Mouse (Mus musculus) cerebellum, adult 2 months (tissue): ENCODE results near the gene E430018J23Rik.
A peak's percentile ranks its signal among the peaks of the same experiment; 100 is the strongest.
"Not testable (repeated sequence)": the region's sequence is repeated elsewhere in the genome, so short reads cannot be mapped to it uniquely, and the experiment has no call there.

Experiments
- CTCF ChIP-seq: fragments of 200-500 bp; IDR thresholded peaks from 2 replicates; pipeline ENCODE4 v1.5.1; 2011; ENCODE audit warnings: low read depth, mild to moderate bottlenecking, control low read depth, low read length, moderate library complexity, borderline replicate concordance; ENCODE audit not compliant: insufficient read depth
- POLR2A ChIP-seq: fragments of 200-500 bp; IDR thresholded peaks from 2 replicates; pipeline ENCODE4 v1.6.1; 2011; ENCODE audit warnings: low read length, control low read depth, borderline replicate concordance; ENCODE audit not compliant: insufficient read depth

DNA sequence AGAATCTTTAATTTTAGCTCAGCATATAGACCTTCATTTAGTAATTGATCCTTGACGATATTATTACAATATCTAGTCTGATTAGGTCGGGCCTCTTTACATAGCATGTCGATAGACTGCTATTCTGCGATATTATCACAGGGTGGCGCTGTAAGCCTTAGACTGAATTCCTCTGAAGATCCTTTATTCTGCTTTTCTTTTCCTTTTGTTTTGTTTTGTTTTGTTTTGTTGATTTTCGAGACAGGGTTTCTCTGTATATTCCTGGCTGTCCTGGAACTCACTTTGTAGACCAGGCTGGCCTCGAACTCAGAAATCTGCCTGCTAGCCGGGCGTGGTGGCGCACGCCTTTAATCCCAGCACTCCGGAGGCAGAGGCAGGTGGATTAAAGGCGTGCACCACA is 31.0 kb downstream of the E430018J23Rik start:
- TF ChIP-seq POLR2A = not testable (repeated sequence)
- peak; percentile 17; the same call in 1 of the 2 replicates for TF ChIP-seq CTCF
